Mouse (Mus musculus): Measurements from ENCODE around the gene Npw. TPM values are rescaled to one million over a fixed set of nuclear protein-coding genes. Genes with fewer than 3 reads are reported as not detected.
"Not testable (repeated sequence)": the region's sequence is repeated elsewhere in the genome, so short reads cannot be mapped to it uniquely, and the experiment has no call there.

The Npw gene
- polyA plus RNA-seq, 1 experiment, result not detected

DNA sequence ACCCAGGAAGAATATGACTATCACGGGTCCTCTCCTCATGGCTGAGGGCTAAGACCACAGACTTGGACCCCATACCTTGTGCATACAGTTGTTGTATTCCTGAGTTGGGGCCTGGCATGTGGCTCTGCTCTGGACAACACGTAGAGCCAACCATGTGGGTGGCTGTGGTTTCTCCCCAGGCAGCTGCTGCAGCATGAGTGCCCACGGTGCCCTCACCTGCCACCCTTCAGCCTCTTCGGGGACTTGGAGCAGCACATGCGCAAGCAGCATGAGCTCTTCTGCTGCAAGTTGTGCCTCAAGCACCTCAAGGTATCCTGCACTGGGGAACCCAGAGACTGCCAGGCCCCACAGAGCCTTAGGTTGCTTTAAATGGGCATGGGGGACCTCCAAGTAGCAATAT lies 18.6 kb upstream of the Npw start:
- no peak for TF ChIP-seq CTCF (IDR thresholded peaks at IDR 0.05; ENCODE audit: insufficient read depth, low read depth, low read length)
- no peak for TF ChIP-seq POLR2A (IDR thresholded peaks at IDR 0.05; ENCODE audit: insufficient read depth, low read depth, low read length)
- Histone ChIP-seq H3K27ac (ENCODE audit: insufficient read depth, low read depth, low read length) (no peak overlapping the region), H3K4me1 (ENCODE audit: control insufficient read depth, insufficient read depth, low read length) (peaks cover 21% of the 10 kb centered on the region), H3K4me3 (ENCODE audit: insufficient read depth, low read depth, low read length) (no peak overlapping the region)
- 94% methylated on average over 5 of the region's 5 CpGs for WGBS

DNA sequence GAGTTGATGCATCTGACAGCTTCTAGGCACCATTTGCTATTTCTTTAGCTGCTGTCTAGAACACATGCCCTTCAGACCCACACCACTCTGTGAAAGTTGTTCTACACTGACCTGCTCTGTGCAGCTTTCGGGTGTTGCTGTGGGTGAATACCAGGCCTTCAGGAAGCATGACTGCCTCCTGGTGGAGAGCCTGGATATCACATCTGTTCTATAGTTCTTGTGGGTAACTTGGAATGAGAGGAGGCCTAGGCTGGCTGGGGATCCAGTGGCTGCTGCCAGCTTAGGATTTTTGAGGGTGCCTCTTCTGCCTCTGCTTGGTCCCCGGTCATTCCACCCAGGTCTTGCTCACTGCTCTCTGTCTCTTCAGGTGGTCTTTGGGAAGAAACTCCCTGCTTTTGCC lies 17.9 kb upstream of the Npw start:
- Histone ChIP-seq H3K4me1 (ENCODE audit: control insufficient read depth, insufficient read depth, low read length) (peaks cover 24% of the 10 kb centered on the region), H3K27ac (ENCODE audit: insufficient read depth, low read depth, low read length) (no peak overlapping the region), H3K4me3 (ENCODE audit: insufficient read depth, low read depth, low read length) (no peak overlapping the region)
- WGBS, result 37% methylated on average over 2 of the region's 2 CpGs
- TF ChIP-seq CTCF (IDR thresholded peaks at IDR 0.05; ENCODE audit: insufficient read depth, low read depth, low read length) (no peak; the same call in 1 of the 2 replicates), POLR2A (IDR thresholded peaks at IDR 0.05; ENCODE audit: insufficient read depth, low read depth, low read length) (no peak)

GRCm38 (mm10) chr17:24674277-24674676 lies 16.0 kb upstream of the Npw start:
- TF ChIP-seq CTCF (IDR thresholded peaks at IDR 0.05; ENCODE audit: insufficient read depth, low read depth, low read length) (no peak), POLR2A (IDR thresholded peaks at IDR 0.05; ENCODE audit: insufficient read depth, low read depth, low read length) (no peak)
- Histone ChIP-seq H3K4me3 (ENCODE audit: insufficient read depth, low read depth, low read length) (no peak overlapping the region), H3K27ac (ENCODE audit: insufficient read depth, low read depth, low read length) (no peak overlapping the region), H3K4me1 (ENCODE audit: control insufficient read depth, insufficient read depth, low read length) (peaks cover 26% of the 10 kb centered on the region)
- 53% methylated on average over 7 of the region's 7 CpGs for WGBS

DNA sequence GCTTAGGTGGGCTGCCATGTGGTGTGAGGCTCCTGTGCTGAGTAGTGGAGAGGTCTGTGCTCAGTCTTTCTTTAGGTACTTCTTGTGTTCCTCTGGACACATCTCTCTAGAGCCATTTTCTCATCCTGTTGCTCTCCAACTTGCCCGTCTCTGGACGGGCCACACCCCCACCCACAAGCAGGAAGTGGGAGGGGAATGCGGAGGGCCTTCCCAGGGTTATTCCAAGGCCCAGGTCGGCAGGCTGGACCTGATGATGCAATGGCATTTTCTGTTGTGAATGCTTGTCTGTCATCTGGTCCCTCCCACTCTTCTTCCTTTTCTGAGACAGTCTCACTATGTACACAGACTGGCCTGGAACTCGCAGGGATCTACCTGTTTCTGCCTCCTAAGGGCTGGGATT lies 13.9 kb upstream of the Npw start:
- Histone ChIP-seq H3K27ac (ENCODE audit: insufficient read depth, low read depth, low read length) (no peak overlapping the region), H3K4me1 (ENCODE audit: control insufficient read depth, insufficient read depth, low read length) (peaks cover 26% of the 10 kb centered on the region), H3K4me3 (ENCODE audit: insufficient read depth, low read depth, low read length) (no peak overlapping the region)
- 32% methylated on average over 5 of the region's 5 CpGs for WGBS
- TF ChIP-seq POLR2A (IDR thresholded peaks at IDR 0.05; ENCODE audit: insufficient read depth, low read depth, low read length) (no peak), CTCF (IDR thresholded peaks at IDR 0.05; ENCODE audit: insufficient read depth, low read depth, low read length) (no peak)

DNA sequence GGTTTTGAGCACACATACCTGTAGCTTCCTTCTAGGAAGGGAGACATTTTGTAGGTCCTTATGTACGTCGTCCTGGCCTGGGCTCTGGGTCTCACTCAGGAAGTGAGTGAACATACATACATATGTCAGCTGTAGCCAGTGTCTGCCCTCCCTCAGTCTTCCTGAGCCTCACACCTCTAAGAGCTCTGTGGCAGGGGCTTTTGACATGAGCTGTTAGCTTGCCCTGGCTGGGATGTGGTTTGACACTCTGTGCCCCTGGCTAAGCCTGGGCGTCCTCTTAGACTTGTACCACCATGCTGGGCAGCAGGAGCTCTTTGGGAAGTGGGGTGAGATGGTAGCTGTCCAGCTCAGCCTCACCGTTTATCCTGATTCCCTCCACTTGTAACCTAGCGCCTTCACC lies 13.1 kb upstream of the Npw start:
- Histone ChIP-seq H3K4me1 (ENCODE audit: control insufficient read depth, insufficient read depth, low read length) (peaks cover 26% of the 10 kb centered on the region), H3K27ac (ENCODE audit: insufficient read depth, low read depth, low read length) (no peak overlapping the region), H3K4me3 (ENCODE audit: insufficient read depth, low read depth, low read length) (no peak overlapping the region)
- WGBS, result 68% methylated on average over 5 of the region's 5 CpGs
- TF ChIP-seq CTCF (IDR thresholded peaks at IDR 0.05; ENCODE audit: insufficient read depth, low read depth, low read length) (no peak), POLR2A (IDR thresholded peaks at IDR 0.05; ENCODE audit: insufficient read depth, low read depth, low read length) (no peak)

- peaks cover 23% of the 10 kb centered on the region for H3K4me1 ChIP-seq (ENCODE audit: control insufficient read depth, insufficient read depth, low read length)
- no peak overlapping the region for H3K27ac ChIP-seq (ENCODE audit: insufficient read depth, low read depth, low read length)
- TF ChIP-seq POLR2A (IDR thresholded peaks at IDR 0.05; ENCODE audit: insufficient read depth, low read depth, low read length) (no peak), CTCF (IDR thresholded peaks at IDR 0.05; ENCODE audit: insufficient read depth, low read depth, low read length) (no peak)
- H3K4me3 ChIP-seq (ENCODE audit: insufficient read depth, low read depth, low read length), result peak overlapping the region; percentile 81
- WGBS, result 3% methylated on average over 8 of the region's 8 CpGs
These were observed 12.1 kb upstream of the Npw start for GRCm38 (mm10) chr17:24670246-24670844.

DNA sequence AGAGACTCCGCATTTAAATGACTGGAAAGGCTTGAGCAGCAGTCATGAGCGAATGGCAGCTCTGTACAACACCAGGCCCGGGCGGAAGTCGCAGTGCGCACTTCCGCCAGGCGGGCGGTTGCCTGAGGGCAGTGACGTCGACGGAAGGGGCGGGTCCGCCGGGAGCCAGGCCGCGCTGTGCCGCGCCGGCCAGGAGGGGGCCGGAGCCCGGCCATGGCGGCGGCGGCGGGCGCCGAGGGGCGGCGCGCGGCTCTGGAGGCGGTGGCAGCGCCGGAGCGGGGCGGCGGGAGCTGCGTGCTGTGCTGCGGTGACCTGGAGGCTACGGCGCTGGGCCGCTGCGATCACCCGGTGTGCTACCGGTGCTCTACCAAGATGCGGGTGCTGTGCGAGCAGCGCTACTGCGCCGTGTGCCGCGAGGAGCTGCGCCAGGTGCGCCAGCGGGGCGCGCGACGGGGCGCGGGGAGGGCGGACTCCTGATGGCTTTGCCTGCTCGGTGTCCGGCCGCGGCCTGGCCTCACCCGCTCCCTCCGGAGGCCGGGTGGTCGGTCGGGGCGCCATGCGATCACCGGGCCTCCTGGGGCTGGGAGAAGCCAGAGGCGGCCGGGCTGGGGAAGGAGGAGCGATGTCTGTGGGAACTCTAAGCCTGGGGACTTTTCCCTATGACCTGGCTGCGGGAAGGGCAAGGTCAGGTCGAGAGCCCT lies 11.4 kb upstream of the Npw start, which contains the start of gene Zfp598:
Gene Zfp598, plus strand, starts transcription at position 143 of the 701 bp plus-strand sequence.
- under 1% methylated on average over 71 of the region's 80 CpGs for WGBS
- no peak for TF ChIP-seq CTCF (IDR thresholded peaks at IDR 0.05; ENCODE audit: insufficient read depth, low read depth, low read length)
- peak; percentile 97 for TF ChIP-seq POLR2A (IDR thresholded peaks at IDR 0.05; ENCODE audit: insufficient read depth, low read depth, low read length)

GRCm38 (mm10) chr17:24669214-24669544 lies 10.9 kb upstream of the Npw start:
- peaks cover 19% of the 10 kb centered on the region for H3K4me1 ChIP-seq (ENCODE audit: control insufficient read depth, insufficient read depth, low read length)
- H3K27ac ChIP-seq (ENCODE audit: insufficient read depth, low read depth, low read length), result peak overlapping the region; percentile 43
- H3K4me3 ChIP-seq (ENCODE audit: insufficient read depth, low read depth, low read length), result peak overlapping the region; percentile 81
- 9% methylated on average over 15 of the region's 15 CpGs for WGBS

More for the DNA sequence above, 11.4 kb upstream of the Npw start, which contains the start of gene Zfp598:
- H3K4me3 ChIP-seq (ENCODE audit: insufficient read depth, low read depth, low read length), result peak within 1 kb of the TSS; percentile 81
- peak within 1 kb of the TSS; percentile 43 for H3K27ac ChIP-seq (ENCODE audit: insufficient read depth, low read depth, low read length)
- peaks cover 23% of the 10 kb centered on the region for H3K4me1 ChIP-seq (ENCODE audit: control insufficient read depth, insufficient read depth, low read length)

DNA sequence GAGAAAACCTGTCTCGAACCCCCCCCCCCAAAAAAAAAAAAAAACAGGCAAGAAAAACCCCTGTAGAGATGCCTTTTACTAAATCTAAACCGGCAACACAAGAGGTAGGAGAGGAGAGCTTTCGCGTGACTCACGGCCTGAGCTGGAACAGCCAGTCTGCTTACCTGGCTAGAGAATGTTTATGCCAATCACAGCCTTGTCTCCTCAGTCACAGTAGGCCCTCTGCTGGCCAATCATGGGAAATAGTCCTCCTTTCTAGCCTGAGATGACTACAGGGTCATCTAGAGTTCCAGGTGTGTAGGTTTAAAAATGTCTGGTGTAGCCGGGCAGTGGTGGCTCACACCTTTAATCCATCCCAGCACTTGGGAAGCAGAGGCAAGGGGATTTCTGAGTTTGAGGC lies 9.2 kb upstream of the Npw start:
- H3K4me1 ChIP-seq (ENCODE audit: control insufficient read depth, insufficient read depth, low read length), result peaks cover 11% of the 10 kb centered on the region
- H3K4me3 ChIP-seq (ENCODE audit: insufficient read depth, low read depth, low read length), result no peak overlapping the region
- 31% methylated on average over 6 of the region's 6 CpGs for WGBS

DNA sequence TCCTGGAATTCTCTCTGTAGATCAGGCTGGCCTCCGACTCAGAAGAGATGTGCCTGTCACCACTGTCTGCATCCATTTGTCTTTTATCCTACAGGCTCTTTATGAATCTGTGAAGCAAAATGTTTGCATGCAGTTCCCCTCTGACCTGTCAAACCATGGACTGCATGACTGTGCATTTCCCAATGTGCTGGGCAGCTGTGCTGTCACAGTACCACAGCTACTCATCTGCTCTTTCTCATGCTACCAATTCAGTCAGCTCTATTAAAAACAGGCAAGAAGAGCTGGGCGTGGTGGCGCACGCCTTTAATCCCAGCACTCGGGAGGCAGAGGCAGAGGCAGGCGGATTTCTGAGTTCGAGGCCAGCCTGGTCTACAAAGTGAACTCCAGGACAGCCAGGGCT lies 8.8 kb upstream of the Npw start:
- H3K4me1 ChIP-seq (ENCODE audit: control insufficient read depth, insufficient read depth, low read length); H3K4me3 ChIP-seq (ENCODE audit: insufficient read depth, low read depth, low read length); H3K27ac ChIP-seq (ENCODE audit: insufficient read depth, low read depth, low read length): not testable (repeated sequence)
- WGBS, result 70% methylated on average over 7 of the region's 7 CpGs

More for the DNA sequence above, 9.2 kb upstream of the Npw start:
- no peak overlapping the region for H3K27ac ChIP-seq (ENCODE audit: insufficient read depth, low read depth, low read length)
- no peak for TF ChIP-seq POLR2A (IDR thresholded peaks at IDR 0.05; ENCODE audit: insufficient read depth, low read depth, low read length)
